Mouse (Mus musculus): ENCODE results near the gene Galr3. TPM values are rescaled to one million over a fixed set of nuclear protein-coding genes. Genes with fewer than 3 reads are reported as not detected.
"Not testable (repeated sequence)": the region's sequence is repeated elsewhere in the genome, so short reads cannot be mapped to it uniquely, and the experiment has no call there.

The Galr3 gene
- polyA plus RNA-seq, 1 experiment from 2014 or later = not detected

GRCm38 (mm10) chr15:79002036-79002435 is 39.6 kb upstream of the Galr3 start:
- Histone ChIP-seq H3K36me3 (ENCODE audit: control insufficient read depth, insufficient read depth, low read length) (peaks cover 19% of the 10 kb centered on the region), H3K9me3 (ENCODE audit: control insufficient read depth, low read length) (no peaks in the 10 kb centered on the region), H3K4me2 (ENCODE audit: low read depth) (no peak overlapping the region), H3K4me1 (ENCODE audit: control insufficient read depth, insufficient read depth, low read length) (no peaks in the 10 kb centered on the region), H3K27ac (ENCODE audit: low read depth, low read length) (no peak overlapping the region), H3K27me3 (ENCODE audit: control insufficient read depth, insufficient read depth, low read length) (no peaks in the 10 kb centered on the region), H3K9ac (ENCODE audit: low read length) (no peak overlapping the region), H3K4me3 (ENCODE audit: low read depth, low read length) (no peak overlapping the region)
- DNase-seq (ENCODE audit: low spot score) = no peak
- ATAC-seq (ENCODE audit: insufficient read depth, low FRiP score, low TSS enrichment) = no peak
- WGBS = 55% methylated on average over 19 of the region's 19 CpGs

- ATAC-seq (ENCODE audit: insufficient read depth, low FRiP score, low TSS enrichment) (no peak), DNase-seq (ENCODE audit: low spot score) (no peak)
- no peaks in the 10 kb centered on the region for H3K4me1 ChIP-seq (ENCODE audit: control insufficient read depth, insufficient read depth, low read length)
- no peaks in the 10 kb centered on the region for H3K9me3 ChIP-seq (ENCODE audit: control insufficient read depth, low read length)
- H3K4me2 ChIP-seq (ENCODE audit: low read depth) = no peak overlapping the region
- H3K27ac ChIP-seq (ENCODE audit: low read depth, low read length) = no peak overlapping the region
- no peak overlapping the region for H3K4me3 ChIP-seq (ENCODE audit: low read depth, low read length)
- 97% methylated on average over 3 of the region's 3 CpGs for WGBS
- H3K36me3 ChIP-seq (ENCODE audit: control insufficient read depth, insufficient read depth, low read length) = peaks cover 19% of the 10 kb centered on the region
- no peaks in the 10 kb centered on the region for H3K27me3 ChIP-seq (ENCODE audit: control insufficient read depth, insufficient read depth, low read length)
- no peak overlapping the region for H3K9ac ChIP-seq (ENCODE audit: low read length)
These were observed 38.6 kb upstream of the Galr3 start for GRCm38 (mm10) chr15:79003079-79003478.

- Histone ChIP-seq H3K4me3 (ENCODE audit: low read depth, low read length) (no peak overlapping the region), H3K27ac (ENCODE audit: low read depth, low read length) (no peak overlapping the region), H3K36me3 (ENCODE audit: control insufficient read depth, insufficient read depth, low read length) (peaks cover 19% of the 10 kb centered on the region), H3K9ac (ENCODE audit: low read length) (no peak overlapping the region), H3K4me1 (ENCODE audit: control insufficient read depth, insufficient read depth, low read length) (no peaks in the 10 kb centered on the region), H3K27me3 (ENCODE audit: control insufficient read depth, insufficient read depth, low read length) (no peaks in the 10 kb centered on the region), H3K9me3 (ENCODE audit: control insufficient read depth, low read length) (no peaks in the 10 kb centered on the region), H3K4me2 (ENCODE audit: low read depth) (no peak overlapping the region)
- no peak for DNase-seq (ENCODE audit: low spot score)
- no peak for ATAC-seq (ENCODE audit: insufficient read depth, low FRiP score, low TSS enrichment)
- 87% methylated on average over 9 of the region's 9 CpGs for WGBS
These were observed 36.1 kb upstream of the Galr3 start for GRCm38 (mm10) chr15:79005581-79005980.

- DNase-seq (ENCODE audit: low spot score) (no peak), ATAC-seq (ENCODE audit: insufficient read depth, low FRiP score, low TSS enrichment) (no peak)
- 76% methylated on average over 3 of the region's 3 CpGs for WGBS
- H3K27ac ChIP-seq (ENCODE audit: low read depth, low read length) = no peak overlapping the region
- H3K27me3 ChIP-seq (ENCODE audit: control insufficient read depth, insufficient read depth, low read length) = no peaks in the 10 kb centered on the region
- peaks cover 5% of the 10 kb centered on the region for H3K4me1 ChIP-seq (ENCODE audit: control insufficient read depth, insufficient read depth, low read length)
- no peak overlapping the region for H3K9ac ChIP-seq (ENCODE audit: low read length)
- H3K36me3 ChIP-seq (ENCODE audit: control insufficient read depth, insufficient read depth, low read length) = peaks cover 17% of the 10 kb centered on the region
- H3K9me3 ChIP-seq (ENCODE audit: control insufficient read depth, low read length) = no peaks in the 10 kb centered on the region
- H3K4me2 ChIP-seq (ENCODE audit: low read depth) = no peak overlapping the region
- H3K4me3 ChIP-seq (ENCODE audit: low read depth, low read length) = no peak overlapping the region
These were observed 35.0 kb upstream of the Galr3 start for GRCm38 (mm10) chr15:79006638-79007037.

GRCm38 (mm10) chr15:79007059-79007458 is 34.6 kb upstream of the Galr3 start:
- Histone ChIP-seq H3K36me3 (ENCODE audit: control insufficient read depth, insufficient read depth, low read length) (peaks cover 15% of the 10 kb centered on the region), H3K4me1 (ENCODE audit: control insufficient read depth, insufficient read depth, low read length) (peaks cover 8% of the 10 kb centered on the region), H3K4me2 (ENCODE audit: low read depth) (no peak overlapping the region), H3K9me3 (ENCODE audit: control insufficient read depth, low read length) (no peaks in the 10 kb centered on the region), H3K4me3 (ENCODE audit: low read depth, low read length) (no peak overlapping the region), H3K9ac (ENCODE audit: low read length) (no peak overlapping the region), H3K27ac (ENCODE audit: low read depth, low read length) (no peak overlapping the region), H3K27me3 (ENCODE audit: control insufficient read depth, insufficient read depth, low read length) (no peaks in the 10 kb centered on the region)
- 92% methylated on average over 5 of the region's 5 CpGs for WGBS
- ATAC-seq (ENCODE audit: insufficient read depth, low FRiP score, low TSS enrichment) (no peak), DNase-seq (ENCODE audit: low spot score) (no peak)

GRCm38 (mm10) chr15:79007836-79008235 is 33.8 kb upstream of the Galr3 start:
- not testable (repeated sequence) for H3K4me2 ChIP-seq (ENCODE audit: low read depth); DNase-seq (ENCODE audit: low spot score); H3K4me3 ChIP-seq (ENCODE audit: low read depth, low read length); H3K9ac ChIP-seq (ENCODE audit: low read length); H3K4me1 ChIP-seq (ENCODE audit: control insufficient read depth, insufficient read depth, low read length); H3K27ac ChIP-seq (ENCODE audit: low read depth, low read length); H3K9me3 ChIP-seq (ENCODE audit: control insufficient read depth, low read length); ATAC-seq (ENCODE audit: insufficient read depth, low FRiP score, low TSS enrichment); H3K27me3 ChIP-seq (ENCODE audit: control insufficient read depth, insufficient read depth, low read length)
- peaks cover 12% of the 10 kb centered on the region for H3K36me3 ChIP-seq (ENCODE audit: control insufficient read depth, insufficient read depth, low read length)
- WGBS = 92% methylated on average over 6 of the region's 6 CpGs

GRCm38 (mm10) chr15:79009734-79010133 is 32.0 kb upstream of the Galr3 start:
- Histone ChIP-seq H3K4me3 (ENCODE audit: low read depth, low read length) (no peak overlapping the region), H3K9me3 (ENCODE audit: control insufficient read depth, low read length) (no peaks in the 10 kb centered on the region), H3K4me1 (ENCODE audit: control insufficient read depth, insufficient read depth, low read length) (peaks cover 13% of the 10 kb centered on the region), H3K36me3 (ENCODE audit: control insufficient read depth, insufficient read depth, low read length) (peaks cover 9% of the 10 kb centered on the region), H3K27me3 (ENCODE audit: control insufficient read depth, insufficient read depth, low read length) (no peaks in the 10 kb centered on the region), H3K4me2 (ENCODE audit: low read depth) (no peak overlapping the region), H3K9ac (ENCODE audit: low read length) (no peak overlapping the region), H3K27ac (ENCODE audit: low read depth, low read length) (peak overlapping the region; percentile 35; the same call in 1 of the 2 replicates)
- DNase-seq (ENCODE audit: low spot score) (no peak), ATAC-seq (ENCODE audit: insufficient read depth, low FRiP score, low TSS enrichment) (no peak)
- WGBS = 68% methylated on average over 5 of the region's 5 CpGs

GRCm38 (mm10) chr15:79011550-79011949 is 30.1 kb upstream of the Galr3 start:
- H3K4me2 ChIP-seq (ENCODE audit: low read depth) = no peak overlapping the region
- peak; percentile 63 for ATAC-seq (ENCODE audit: insufficient read depth, low FRiP score, low TSS enrichment)
- 39% methylated on average over 10 of the region's 10 CpGs for WGBS
- H3K36me3 ChIP-seq (ENCODE audit: control insufficient read depth, insufficient read depth, low read length) = peaks cover 2% of the 10 kb centered on the region; the same call in 1 of the 2 replicates
- H3K4me1 ChIP-seq (ENCODE audit: control insufficient read depth, insufficient read depth, low read length) = peaks cover 13% of the 10 kb centered on the region
- DNase-seq (ENCODE audit: low spot score) = peak; percentile 57
- H3K27me3 ChIP-seq (ENCODE audit: control insufficient read depth, insufficient read depth, low read length) = no peaks in the 10 kb centered on the region
- H3K9me3 ChIP-seq (ENCODE audit: control insufficient read depth, low read length) = no peaks in the 10 kb centered on the region
- H3K4me3 ChIP-seq (ENCODE audit: low read depth, low read length) = no peak overlapping the region
- H3K9ac ChIP-seq (ENCODE audit: low read length) = peak overlapping the region; percentile 22; the same call in 1 of the 2 replicates
- peak overlapping the region; percentile 60 for H3K27ac ChIP-seq (ENCODE audit: low read depth, low read length)

- no peak overlapping the region for H3K9ac ChIP-seq (ENCODE audit: low read length)
- WGBS = 56% methylated on average over 7 of the region's 7 CpGs
- H3K4me3 ChIP-seq (ENCODE audit: low read depth, low read length) = no peak overlapping the region
- H3K36me3 ChIP-seq (ENCODE audit: control insufficient read depth, insufficient read depth, low read length) = no peaks in the 10 kb centered on the region
- H3K4me2 ChIP-seq (ENCODE audit: low read depth) = no peak overlapping the region
- H3K4me1 ChIP-seq (ENCODE audit: control insufficient read depth, insufficient read depth, low read length) = peaks cover 13% of the 10 kb centered on the region
- no peaks in the 10 kb centered on the region for H3K27me3 ChIP-seq (ENCODE audit: control insufficient read depth, insufficient read depth, low read length)
- no peaks in the 10 kb centered on the region for H3K9me3 ChIP-seq (ENCODE audit: control insufficient read depth, low read length)
- peak overlapping the region; percentile 20; the same call in 1 of the 2 replicates for H3K27ac ChIP-seq (ENCODE audit: low read depth, low read length)
- DNase-seq (ENCODE audit: low spot score) (peak; percentile 29), ATAC-seq (ENCODE audit: insufficient read depth, low FRiP score, low TSS enrichment) (no peak)
These were observed 28.3 kb upstream of the Galr3 start for GRCm38 (mm10) chr15:79013382-79013781.
